Mouse (Mus musculus) spleen, adult 2 months (tissue): ENCODE data around the gene Syne3.

Source experiments
- CTCF ChIP-seq: fragments of 200-500 bp; IDR thresholded peaks from 2 replicates; pipeline ENCODE4 v1.5.1; 2011; ENCODE audit warnings: mild to moderate bottlenecking, inconsistent platforms; ENCODE audit not compliant: insufficient read depth, insufficient read length, insufficient replicate concordance; ENCODE audit errors: extremely low read depth
- POLR2A ChIP-seq: fragments of 200-500 bp; IDR thresholded peaks from 2 replicates; pipeline ENCODE4 v1.6.1; 2011; ENCODE audit warnings: low read depth, low read length, inconsistent platforms

- TF ChIP-seq CTCF (no peak), POLR2A (no peak)
Observed at GRCm38 (mm10) chr12:105032832-105033775, 23.5 kb upstream of the Syne3 start.
